Mouse (Mus musculus) kidney, embryonic 14.5 days (tissue): ENCODE data around the gene Ccdc124. TPM values are rescaled to one million over a fixed set of nuclear protein-coding genes. Genes with fewer than 3 reads are reported as not detected.
"Not testable (repeated sequence)": the region's sequence is repeated elsewhere in the genome, so short reads cannot be mapped to it uniquely, and the experiment has no call there.

ENCODE experiments used
- ATAC-seq: fragments of 200-750 bp; cut with Nextera tagmentation; 2 replicates; pipeline ENCODE4 v1.8.0; 2017; ENCODE audit warnings: moderate number of reproducible peaks, mild to moderate bottlenecking, moderate TSS enrichment, moderate library complexity; ENCODE audit not compliant: low FRiP score, low TSS enrichment
- H3K27ac ChIP-seq: fragments of 300-500 bp; sonication (generic); 2 replicates; pipeline ENCODE4 v1.5.1; 2014; ENCODE audit warnings: low read depth, mild to moderate bottlenecking, low read length, moderate library complexity, mixed read lengths
- H3K27me3 ChIP-seq: fragments of 300-500 bp; sonication (generic); 2 replicates; pipeline ENCODE4 v1.6.1; 2014; ENCODE audit warnings: mild to moderate bottlenecking, low read length; ENCODE audit not compliant: control insufficient read depth, insufficient read depth
- H3K36me3 ChIP-seq: fragments of 300-500 bp; sonication (generic); 2 replicates; pipeline ENCODE4 v1.6.1; 2014; ENCODE audit warnings: low read length, mixed read lengths; ENCODE audit not compliant: control insufficient read depth, insufficient read depth
- H3K4me1 ChIP-seq: fragments of 300-500 bp; sonication (generic); 2 replicates; pipeline ENCODE4 v1.6.1; 2014; ENCODE audit warnings: low read length, mixed read lengths; ENCODE audit not compliant: control insufficient read depth, insufficient read depth
- H3K4me2 ChIP-seq: fragments of 300-500 bp; sonication (generic); replicated peaks from 2 replicates; pipeline ENCODE4 v1.6.1; 2014; ENCODE audit warnings: low read depth, mild to moderate bottlenecking, low read length
- H3K4me3 ChIP-seq: fragments of 300-500 bp; sonication (generic); 2 replicates; pipeline ENCODE4 v1.5.1; 2014; ENCODE audit warnings: mild to moderate bottlenecking, low read length
- H3K9ac ChIP-seq: fragments of 300-500 bp; sonication (generic); 2 replicates; pipeline ENCODE4 v1.6.1; 2014; ENCODE audit warnings: low read depth, mild to moderate bottlenecking, low read length, moderate library complexity
- H3K9me3 ChIP-seq: fragments of 300-500 bp; sonication (generic); 2 replicates; pipeline ENCODE4 v1.6.1; 2016; ENCODE audit warnings: low read length; ENCODE audit not compliant: control insufficient read depth
- WGBS: fragments of 180-500 bp; shearing (Covaris S2); extraction: QIAGEN DNeasy Blood & Tissue Kit; methylation state at CpG from one replicate; pipeline ENCODE4 v1.1.7; 2014; 5-methylcytosine and 5-hydroxymethylcytosine counted together
- polyA plus RNA-seq: library from polyadenylated mRNA; unstranded; fragments of >200 nt; fragmentation: Nextera tagmentation; extraction: Ambion mirVana; gene quantifications from 2 replicates; pipeline ENCODE4 v1.2.1, GENCODE M21; 2014

Gene Ccdc124
- polyA plus RNA-seq, 1 experiment from 2014 or later: 117 TPM

- peaks cover 15% of the 10 kb centered on the region for H3K4me1 ChIP-seq
- H3K4me2 ChIP-seq: peak within 1 kb of the TSS; percentile 95
- H3K27me3 ChIP-seq: peaks cover 13% of the 10 kb centered on the region; the same call in 1 of the 2 replicates
- H3K9me3 ChIP-seq: no peaks in the 10 kb centered on the region
- under 1% methylated on average over 60 of the region's 60 CpGs for WGBS
- H3K4me3 ChIP-seq: peak within 1 kb of the TSS; percentile 69
- peak; percentile 97 for ATAC-seq
- H3K36me3 ChIP-seq: peaks cover 29% of the 10 kb centered on the region
- peak within 1 kb of the TSS; percentile 78 for H3K27ac ChIP-seq
- H3K9ac ChIP-seq: peak within 1 kb of the TSS; percentile 97
These were observed 23.4 kb upstream of the Ccdc124 start, which contains the start of gene Rpl18a for GRCm38 (mm10) chr8:70897021-70897680. Gene Rpl18a, minus strand, starts transcription at chr8:70897412.

DNA sequence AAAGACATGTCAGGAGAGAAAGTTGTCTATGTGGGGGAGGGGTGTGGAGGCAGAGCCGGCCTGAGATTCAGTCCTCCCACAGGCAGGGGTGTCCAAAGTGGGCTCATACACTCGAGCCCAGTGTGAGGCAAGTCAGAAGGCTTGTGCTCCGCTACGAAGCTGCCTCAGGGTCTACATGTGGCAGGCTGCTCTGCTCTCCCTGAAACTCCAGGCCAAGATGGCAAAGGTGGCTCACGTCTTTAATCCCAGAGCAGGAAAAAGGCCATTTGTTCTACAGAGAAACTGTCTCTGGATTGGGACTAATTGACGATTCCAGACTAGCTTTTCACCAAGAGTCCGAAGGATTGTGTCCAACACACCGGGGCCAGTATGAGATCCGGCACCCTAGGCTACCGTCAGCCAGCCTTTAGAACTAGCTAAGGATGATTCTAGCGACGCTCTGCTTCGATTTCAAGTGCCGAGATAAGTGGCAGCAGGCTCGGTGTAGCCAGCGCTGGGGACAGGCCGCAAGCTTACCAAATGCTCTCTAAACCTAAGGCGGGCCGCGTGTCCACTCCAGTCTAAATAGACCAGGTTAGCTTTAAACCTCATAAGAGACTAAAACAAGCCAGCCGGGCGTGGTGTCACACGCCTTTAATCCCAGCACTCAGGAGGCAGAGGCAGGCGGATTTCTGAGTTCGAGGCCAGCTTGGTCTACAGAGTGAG lies 22.7 kb upstream of the Ccdc124 start:
- H3K4me3 ChIP-seq: peak overlapping the region; percentile 69
- H3K4me2 ChIP-seq: peak overlapping the region; percentile 95
- peak overlapping the region; percentile 97 for H3K9ac ChIP-seq
- H3K4me1 ChIP-seq: peaks cover 21% of the 10 kb centered on the region
- no peak for ATAC-seq
- 4% methylated on average over 25 of the region's 25 CpGs for WGBS
- no peaks in the 10 kb centered on the region for H3K9me3 ChIP-seq
- peaks cover 29% of the 10 kb centered on the region for H3K36me3 ChIP-seq
- peak overlapping the region; percentile 77; the same call in 1 of the 2 replicates for H3K27ac ChIP-seq
- peaks cover 20% of the 10 kb centered on the region for H3K27me3 ChIP-seq

DNA sequence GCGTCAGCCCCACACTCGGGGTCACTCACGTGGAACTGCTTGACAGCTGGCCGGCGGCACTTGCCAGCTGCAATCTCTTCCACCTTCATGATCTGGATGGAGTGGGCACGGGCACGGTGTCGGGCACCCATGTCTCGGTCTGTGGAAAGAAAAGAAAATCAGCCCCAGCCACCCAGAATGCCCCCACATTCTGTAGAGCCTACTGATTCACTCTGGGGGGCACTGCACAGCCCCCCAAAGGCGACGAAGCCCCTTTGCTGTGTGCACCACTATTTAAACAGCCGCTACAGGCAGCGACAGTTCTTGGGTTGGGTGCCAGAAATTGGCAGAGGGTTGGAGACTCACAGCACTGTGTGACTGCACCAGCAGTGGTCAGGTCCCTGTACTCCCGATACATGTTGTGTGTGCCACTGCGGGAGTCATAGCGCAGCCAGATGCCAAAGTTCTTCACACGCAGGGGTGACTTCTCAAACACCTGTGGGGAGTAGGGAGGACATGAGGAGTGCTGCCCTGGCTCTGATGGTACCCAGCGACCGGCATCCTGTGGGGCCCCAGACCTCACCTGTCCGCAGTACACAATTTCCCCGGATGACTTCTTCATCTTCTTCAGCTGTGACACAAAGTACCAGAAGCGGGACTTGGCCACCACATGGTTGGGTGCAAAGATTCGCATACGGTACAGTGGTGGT lies 22.0 kb upstream of the Ccdc124 start:
- peak overlapping the region; percentile 95 for H3K4me2 ChIP-seq
- peaks cover 27% of the 10 kb centered on the region for H3K27me3 ChIP-seq
- not testable (repeated sequence) for H3K27ac ChIP-seq, ATAC-seq, H3K9me3 ChIP-seq
- H3K4me3 ChIP-seq: peak overlapping the region; percentile 69
- peaks cover 21% of the 10 kb centered on the region for H3K4me1 ChIP-seq
- WGBS: 75% methylated on average over 24 of the region's 24 CpGs
- H3K36me3 ChIP-seq: peaks cover 29% of the 10 kb centered on the region
- H3K9ac ChIP-seq: peak overlapping the region; percentile 97; the same call in 1 of the 2 replicates

DNA sequence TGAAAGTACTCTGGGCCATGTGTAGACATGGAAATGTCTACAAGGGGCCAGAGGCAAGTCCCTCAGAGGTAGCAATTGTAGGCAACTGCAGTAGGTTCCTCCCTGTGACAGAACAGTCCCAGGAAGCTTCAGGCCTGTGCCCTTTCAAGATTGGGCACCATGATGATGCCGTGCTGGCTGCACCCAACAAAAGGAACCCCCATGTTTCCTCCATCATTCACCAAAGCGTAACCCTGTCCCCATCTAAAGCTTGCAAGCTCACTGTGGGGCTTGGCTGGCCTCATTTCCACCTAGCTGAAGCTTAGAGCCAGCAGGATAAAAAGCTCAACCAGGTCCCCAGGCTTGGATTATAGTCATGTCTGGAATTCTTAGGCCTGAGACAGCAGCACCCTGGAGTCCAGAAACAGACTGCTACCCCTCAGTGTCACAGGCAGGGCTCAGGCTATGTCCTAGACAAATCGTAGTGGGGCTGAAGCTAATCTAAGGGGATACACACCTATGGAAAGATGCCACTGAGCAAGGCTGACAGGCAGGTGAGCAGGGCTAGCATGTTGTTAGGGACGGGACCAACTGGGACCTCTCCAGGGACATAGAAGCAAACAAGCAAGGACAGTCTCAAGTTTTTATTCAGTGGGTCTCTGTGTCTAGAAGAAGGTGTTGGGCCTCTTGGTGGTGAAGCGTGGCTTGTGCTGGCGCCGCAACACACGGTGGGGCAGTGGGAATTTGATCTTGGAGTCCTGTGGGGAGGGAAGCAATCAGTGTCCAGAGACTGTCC lies 21.2 kb upstream of the Ccdc124 start:
- Histone ChIP-seq H3K9ac (no peak overlapping the region), H3K36me3 (peaks cover 29% of the 10 kb centered on the region), H3K9me3 (no peaks in the 10 kb centered on the region), H3K4me3 (no peak overlapping the region), H3K4me2 (no peak overlapping the region), H3K4me1 (peaks cover 21% of the 10 kb centered on the region), H3K27me3 (peaks cover 32% of the 10 kb centered on the region), H3K27ac (no peak overlapping the region)
- no peak for ATAC-seq
- WGBS: 70% methylated on average over 8 of the region's 8 CpGs

DNA sequence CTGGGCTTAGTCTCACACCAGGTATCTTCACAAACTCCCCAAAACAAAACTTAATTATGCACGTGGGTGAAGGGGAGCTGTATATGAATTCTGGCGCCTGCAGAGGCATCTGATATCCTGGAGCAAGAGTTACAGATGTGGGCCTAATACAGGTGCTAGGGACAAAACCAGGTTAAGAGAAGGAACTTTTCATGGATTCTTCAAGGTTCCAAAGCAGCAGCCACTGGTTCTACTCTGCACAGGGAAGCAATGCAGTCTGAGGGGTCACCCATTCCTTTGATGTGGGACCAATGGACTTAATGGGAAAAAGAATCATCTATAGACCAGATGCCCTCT lies 20.6 kb upstream of the Ccdc124 start:
- Histone ChIP-seq H3K9ac (no peak overlapping the region), H3K4me1 (peaks cover 21% of the 10 kb centered on the region), H3K4me3 (no peak overlapping the region), H3K9me3 (no peaks in the 10 kb centered on the region), H3K4me2 (no peak overlapping the region), H3K27me3 (peaks cover 32% of the 10 kb centered on the region), H3K27ac (no peak overlapping the region), H3K36me3 (peaks cover 29% of the 10 kb centered on the region)
- WGBS: 63% methylated on average over 2 of the region's 2 CpGs
- ATAC-seq: no peak

DNA sequence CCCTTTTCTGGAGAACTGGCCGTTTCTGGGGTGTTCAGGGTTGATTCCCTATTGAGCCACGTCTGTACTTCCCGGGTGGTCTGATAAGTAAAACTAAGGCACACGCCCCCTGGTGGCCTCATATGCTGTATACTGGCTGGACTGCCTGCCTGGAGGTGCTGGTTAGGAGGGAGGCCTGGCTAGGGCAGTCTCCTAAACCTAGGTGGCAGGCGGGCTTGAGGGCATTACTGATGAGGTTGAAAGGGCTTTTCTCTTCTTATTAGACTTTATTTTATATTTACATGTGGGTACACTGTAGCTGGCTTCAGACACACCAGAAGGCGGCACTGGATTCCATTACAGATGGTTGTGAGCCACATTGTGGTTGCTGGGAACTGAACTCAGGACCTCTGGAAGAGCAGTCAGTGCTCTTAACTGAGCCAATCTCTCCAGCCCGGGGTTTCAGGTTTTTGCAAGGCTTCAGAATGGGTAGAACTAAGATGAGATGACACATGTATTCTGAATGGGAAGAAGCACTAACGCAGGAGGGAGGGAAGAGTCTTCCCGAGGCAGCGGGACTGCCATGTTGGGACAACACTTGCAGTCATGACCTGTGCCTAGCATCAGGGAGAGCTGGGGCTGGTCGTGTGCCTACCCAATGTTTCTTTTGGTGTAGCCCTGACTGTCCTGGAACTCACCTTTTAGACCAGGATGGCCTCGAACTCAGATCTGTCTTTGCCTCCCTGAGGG lies 20.1 kb upstream of the Ccdc124 start:
- Histone ChIP-seq H3K27ac (no peak overlapping the region), H3K9me3 (no peaks in the 10 kb centered on the region), H3K27me3 (peaks cover 32% of the 10 kb centered on the region), H3K9ac (no peak overlapping the region), H3K36me3 (peaks cover 29% of the 10 kb centered on the region), H3K4me2 (no peak overlapping the region), H3K4me3 (no peak overlapping the region), H3K4me1 (peaks cover 21% of the 10 kb centered on the region)
- 37% methylated on average over 12 of the region's 12 CpGs for WGBS
- ATAC-seq: peak; percentile 33

GRCm38 (mm10) chr8:70892896-70893655 lies 19.3 kb upstream of the Ccdc124 start:
- peaks cover 32% of the 10 kb centered on the region for H3K27me3 ChIP-seq
- 26% methylated on average over 20 of the region's 20 CpGs for WGBS

More at GRCm38 (mm10) chr8:70892896-70893655, 19.3 kb upstream of the Ccdc124 start:
- H3K4me3 ChIP-seq: peak overlapping the region; percentile 31
- H3K4me1 ChIP-seq: peaks cover 16% of the 10 kb centered on the region
- H3K27ac ChIP-seq: no peak overlapping the region
- 0 out of 2 replicates have a peak overlapping the region, but pooled peaks have one; percentile 18 for H3K9ac ChIP-seq
- peaks cover 29% of the 10 kb centered on the region for H3K36me3 ChIP-seq
- peak overlapping the region; percentile 42; the same call in 1 of the 2 replicates for H3K4me2 ChIP-seq
- no peak for ATAC-seq
- no peaks in the 10 kb centered on the region for H3K9me3 ChIP-seq
